Mouse (Mus musculus): ENCODE data around the gene Riok2.

- TF ChIP-seq CTCF (IDR thresholded peaks at IDR 0.05; ENCODE audit: low read depth): no peak
- no peak for TF ChIP-seq EP300 (IDR thresholded peaks at IDR 0.05; ENCODE audit: low read depth)
Measured at GRCm38 (mm10) chr17:17444297-17444886, 70.3 kb downstream of the Riok2 start.

Measured in liver, postnatal 0 days (tissue).